Mouse (Mus musculus) heart, postnatal 0 days (tissue): ENCODE results near the gene Prelid3b.

Experiments used
- CTCF ChIP-seq: IDR thresholded peaks from 2 replicates; pipeline ENCODE4 v1.5.1; 2016; ENCODE audit warnings: antibody characterized with exemption, control low read depth, low read depth
- EP300 ChIP-seq: IDR thresholded peaks from 2 replicates; pipeline ENCODE4 v1.6.1; 2016; ENCODE audit warnings: antibody characterized with exemption, low read depth

DNA sequence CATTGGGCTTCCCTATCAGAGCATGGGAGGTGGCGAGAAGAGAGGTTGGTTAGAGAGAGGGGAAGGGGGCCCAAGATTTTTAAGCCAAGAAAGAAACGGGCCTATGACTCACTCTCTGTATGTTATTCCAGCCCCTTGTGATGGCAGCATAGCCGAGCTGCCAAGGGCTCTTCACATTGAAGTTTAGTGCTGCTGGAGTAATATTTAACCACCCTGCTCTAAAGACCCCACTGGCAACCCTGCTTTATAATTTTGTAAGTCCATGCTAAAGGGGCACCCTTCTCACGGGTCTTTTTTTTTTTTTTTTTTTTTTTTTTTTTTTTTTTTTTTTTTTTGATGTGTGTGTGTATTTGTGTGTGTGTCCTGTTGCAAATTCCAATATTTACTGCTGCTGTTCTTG lies 31.0 kb downstream of the Prelid3b start:
- TF ChIP-seq CTCF (no peak), EP300 (no peak)
